Mouse (Mus musculus) R1 (cell line): ENCODE data around the gene Ccnl1.

Experiments
- DNase-seq: peaks from one replicate; pipeline ENCODE4 v3.0.0-alpha.2; 2018; ENCODE audit warnings: low read depth, low spot score

The Ccnl1 gene

GRCm38 (mm10) chr3:65927101-65927501 lies 30.9 kb downstream of the Ccnl1 start:
- DNase-seq = no peak

- no peak for DNase-seq
Measured at GRCm38 (mm10) chr3:65926426-65926825, 31.6 kb downstream of the Ccnl1 start.

- no peak for DNase-seq
Measured at GRCm38 (mm10) chr3:65925058-65925740, 32.9 kb downstream of the Ccnl1 start.

- no peak for DNase-seq
Measured at GRCm38 (mm10) chr3:65922420-65922819, 35.6 kb downstream of the Ccnl1 start.

GRCm38 (mm10) chr3:65921671-65922070 lies 36.4 kb downstream of the Ccnl1 start:
- DNase-seq = no peak

- DNase-seq = no peak
Measured at GRCm38 (mm10) chr3:65919016-65919415, 39.0 kb downstream of the Ccnl1 start.

GRCm38 (mm10) chr3:65912928-65913327 lies 45.1 kb downstream of the Ccnl1 start:
- DNase-seq = no peak

GRCm38 (mm10) chr3:65912217-65912616 lies 45.8 kb downstream of the Ccnl1 start:
- DNase-seq = no peak

- no peak for DNase-seq
Measured at GRCm38 (mm10) chr3:65911265-65911664, 46.8 kb downstream of the Ccnl1 start.

- DNase-seq = no peak
Measured at GRCm38 (mm10) chr3:65909454-65909853, 48.6 kb downstream of the Ccnl1 start.

- DNase-seq = no peak
Measured at GRCm38 (mm10) chr3:65907536-65907935, 50.5 kb downstream of the Ccnl1 start.

- DNase-seq = no peak
Measured at GRCm38 (mm10) chr3:65905281-65906169, 52.5 kb downstream of the Ccnl1 start.

GRCm38 (mm10) chr3:65904711-65905110 lies 53.3 kb downstream of the Ccnl1 start:
- no peak for DNase-seq

- no peak for DNase-seq
Measured at GRCm38 (mm10) chr3:65904106-65904505, 53.9 kb downstream of the Ccnl1 start.

GRCm38 (mm10) chr3:65898598-65899278 lies 59.3 kb downstream of the Ccnl1 start:
- DNase-seq = no peak

- no peak for DNase-seq
Measured at GRCm38 (mm10) chr3:65897233-65897993, 60.6 kb downstream of the Ccnl1 start.
